Mouse (Mus musculus): ENCODE measurements around the gene Adam6b.
A peak's percentile ranks its signal among the peaks of the same experiment; 100 is the strongest.
"Not testable (repeated sequence)": the region's sequence is repeated elsewhere in the genome, so short reads cannot be mapped to it uniquely, and the experiment has no call there.

Adam6b gene

GRCm38 (mm10) chr12:113489211-113489610, at the start of gene Adam6b:
Gene Adam6b (plus strand): TSS chr12:113489511.
- not testable (repeated sequence) for DNase-seq

- DNase-seq, result no peak
These were observed 43.2 kb upstream of the Adam6b start for GRCm38 (mm10) chr12:113446061-113446460.

- DNase-seq, result no peak
These were observed 13.1 kb upstream of the Adam6b start for GRCm38 (mm10) chr12:113476164-113476563.

GRCm38 (mm10) chr12:113482147-113482546, 7.2 kb upstream of the Adam6b start:
- no peak for DNase-seq

GRCm38 (mm10) chr12:113482661-113483389, 6.5 kb upstream of the Adam6b start:
- no peak for DNase-seq

- DNase-seq, result no peak
These were observed 5.7 kb upstream of the Adam6b start for GRCm38 (mm10) chr12:113483492-113484162.

- no peak for DNase-seq
These were observed 4.3 kb upstream of the Adam6b start for GRCm38 (mm10) chr12:113484971-113485485.

- peak; percentile 25 to 63 for DNase-seq
These were observed 1.6 kb upstream of the Adam6b start for GRCm38 (mm10) chr12:113487693-113488092.

GRCm38 (mm10) chr12:113525901-113526300, 36.6 kb downstream of the Adam6b start:
- no peak for DNase-seq
